Mouse (Mus musculus) heart, embryonic 15.5 days (tissue): Measurements from ENCODE around the gene Mrpl21. TPM values are rescaled to one million over a fixed set of nuclear protein-coding genes. Genes with fewer than 3 reads are reported as not detected.

Experiments used
- ATAC-seq: fragments of 200-750 bp; cut with Nextera tagmentation; replicated peaks from 2 replicates; pipeline ENCODE4 v1.8.0; 2017; ENCODE audit warnings: low read depth, moderate TSS enrichment; ENCODE audit not compliant: insufficient number of reproducible peaks, insufficient read depth, low FRiP score
- H3K27ac ChIP-seq: fragments of 300-500 bp; sonication (generic); 2 replicates; pipeline ENCODE4 v1.5.1; 2015; ENCODE audit warnings: mild to moderate bottlenecking, inconsistent platforms
- H3K27me3 ChIP-seq: fragments of 300-500 bp; sonication (generic); 2 replicates; pipeline ENCODE4 v1.6.1; 2015; ENCODE audit warnings: inconsistent platforms
- H3K36me3 ChIP-seq: fragments of 300-500 bp; sonication (generic); 2 replicates; pipeline ENCODE4 v1.6.1; 2015; ENCODE audit warnings: mild to moderate bottlenecking, inconsistent platforms
- H3K4me1 ChIP-seq: fragments of 300-500 bp; sonication (generic); replicated peaks from 2 replicates; pipeline ENCODE4 v1.6.1; 2015; ENCODE audit warnings: inconsistent platforms
- H3K4me2 ChIP-seq: fragments of 300-500 bp; sonication (generic); 2 replicates; pipeline ENCODE4 v1.6.1; 2015; ENCODE audit warnings: inconsistent platforms, mild to moderate bottlenecking, moderate library complexity
- H3K4me3 ChIP-seq: fragments of 300-500 bp; sonication (generic); 2 replicates; pipeline ENCODE4 v1.5.1; 2015; ENCODE audit warnings: mild to moderate bottlenecking, inconsistent platforms
- H3K9ac ChIP-seq: fragments of 300-500 bp; sonication (generic); 2 replicates; pipeline ENCODE4 v1.6.1; 2015; ENCODE audit warnings: mild to moderate bottlenecking, inconsistent platforms
- H3K9me3 ChIP-seq: fragments of 300-500 bp; sonication (generic); replicated peaks from 2 replicates; pipeline ENCODE4 v1.6.1; 2016; ENCODE audit warnings: inconsistent platforms
- WGBS: fragments of 180-500 bp; shearing (Covaris S2); methylation state at CpG from one replicate; pipeline ENCODE4 v1.1.7; 2015; ENCODE audit warnings: mixed read lengths; 5-methylcytosine and 5-hydroxymethylcytosine counted together
- polyA plus RNA-seq: library from polyadenylated mRNA; unstranded; fragments of >200 nt; fragmentation: Nextera tagmentation; extraction: Ambion mirVana; gene quantifications from 2 replicates; pipeline ENCODE4 v1.2.1, GENCODE M21; 2015

Mrpl21 gene
- polyA plus RNA-seq, result 83.5 and 94.8 TPM in 2 replicates

GRCm38 (mm10) chr19:3282572-3283467 lies at the start of gene Mrpl21, which contains the start of gene Ighmbp2:
TSS of gene Mrpl21 (plus strand) at chr19:3282901.
TSS of gene Ighmbp2 (minus strand) at chr19:3283017.
- Histone ChIP-seq H3K9ac (peak within 1 kb of the TSS; percentile 77), H3K27ac (peak within 1 kb of the TSS; percentile 59), H3K4me3 (peak within 1 kb of the TSS; percentile 77), H3K9me3 (no peaks in the 10 kb centered on the region), H3K36me3 (peaks cover 28% of the 10 kb centered on the region), H3K4me2 (peak within 1 kb of the TSS; percentile 76), H3K27me3 (no peaks in the 10 kb centered on the region), H3K4me1 (peaks cover 10% of the 10 kb centered on the region)
- WGBS, result under 1% methylated on average over 49 of the region's 49 CpGs
- ATAC-seq, result peak; percentile 87

- no peak overlapping the region for H3K4me2 ChIP-seq
- 87% methylated on average over 8 of the region's 8 CpGs for WGBS
- H3K9me3 ChIP-seq, result no peaks in the 10 kb centered on the region
- peaks cover 20% of the 10 kb centered on the region for H3K36me3 ChIP-seq
- no peak overlapping the region for H3K27ac ChIP-seq
- H3K4me1 ChIP-seq, result no peaks in the 10 kb centered on the region
- H3K4me3 ChIP-seq, result no peak overlapping the region
- ATAC-seq, result no peak
- no peaks in the 10 kb centered on the region for H3K27me3 ChIP-seq
- no peak overlapping the region for H3K9ac ChIP-seq
Measured at GRCm38 (mm10) chr19:3260016-3260415, 22.7 kb upstream of the Mrpl21 start.

DNA sequence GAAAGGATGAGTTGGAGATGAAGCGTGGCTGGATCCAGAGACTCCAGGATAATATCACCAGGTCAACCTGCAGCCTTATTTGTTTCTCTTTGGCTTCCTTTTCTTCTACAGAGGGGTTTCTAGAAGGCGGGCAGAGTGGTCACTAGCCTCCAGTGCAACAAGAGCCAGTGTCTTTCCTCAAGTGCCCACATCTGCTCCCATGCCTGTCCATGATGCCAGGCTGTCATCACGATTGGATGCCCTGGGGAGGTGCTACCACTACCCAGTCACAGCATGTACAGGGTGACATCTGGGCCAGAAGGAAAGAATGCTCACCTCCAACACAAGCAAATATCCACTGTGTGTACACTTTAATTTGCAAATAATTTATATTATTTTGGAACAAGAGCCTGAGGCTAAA lies 22.1 kb upstream of the Mrpl21 start:
- no peak overlapping the region for H3K9ac ChIP-seq
- H3K36me3 ChIP-seq, result peaks cover 25% of the 10 kb centered on the region
- H3K4me1 ChIP-seq, result no peaks in the 10 kb centered on the region
- H3K9me3 ChIP-seq, result no peaks in the 10 kb centered on the region
- no peak overlapping the region for H3K27ac ChIP-seq
- no peak overlapping the region for H3K4me2 ChIP-seq
- WGBS, result 84% methylated on average over 3 of the region's 3 CpGs
- H3K27me3 ChIP-seq, result no peaks in the 10 kb centered on the region
- no peak for ATAC-seq
- no peak overlapping the region for H3K4me3 ChIP-seq

GRCm38 (mm10) chr19:3261336-3261735 lies 21.4 kb upstream of the Mrpl21 start:
- Histone ChIP-seq H3K4me3 (no peak overlapping the region), H3K9me3 (no peaks in the 10 kb centered on the region), H3K4me2 (no peak overlapping the region), H3K27ac (no peak overlapping the region), H3K9ac (no peak overlapping the region), H3K27me3 (no peaks in the 10 kb centered on the region), H3K36me3 (peaks cover 33% of the 10 kb centered on the region), H3K4me1 (no peaks in the 10 kb centered on the region)
- ATAC-seq, result 0 out of 2 replicates have a peak, but pooled peaks have one; percentile 32
- 86% methylated on average over 7 of the region's 7 CpGs for WGBS

DNA sequence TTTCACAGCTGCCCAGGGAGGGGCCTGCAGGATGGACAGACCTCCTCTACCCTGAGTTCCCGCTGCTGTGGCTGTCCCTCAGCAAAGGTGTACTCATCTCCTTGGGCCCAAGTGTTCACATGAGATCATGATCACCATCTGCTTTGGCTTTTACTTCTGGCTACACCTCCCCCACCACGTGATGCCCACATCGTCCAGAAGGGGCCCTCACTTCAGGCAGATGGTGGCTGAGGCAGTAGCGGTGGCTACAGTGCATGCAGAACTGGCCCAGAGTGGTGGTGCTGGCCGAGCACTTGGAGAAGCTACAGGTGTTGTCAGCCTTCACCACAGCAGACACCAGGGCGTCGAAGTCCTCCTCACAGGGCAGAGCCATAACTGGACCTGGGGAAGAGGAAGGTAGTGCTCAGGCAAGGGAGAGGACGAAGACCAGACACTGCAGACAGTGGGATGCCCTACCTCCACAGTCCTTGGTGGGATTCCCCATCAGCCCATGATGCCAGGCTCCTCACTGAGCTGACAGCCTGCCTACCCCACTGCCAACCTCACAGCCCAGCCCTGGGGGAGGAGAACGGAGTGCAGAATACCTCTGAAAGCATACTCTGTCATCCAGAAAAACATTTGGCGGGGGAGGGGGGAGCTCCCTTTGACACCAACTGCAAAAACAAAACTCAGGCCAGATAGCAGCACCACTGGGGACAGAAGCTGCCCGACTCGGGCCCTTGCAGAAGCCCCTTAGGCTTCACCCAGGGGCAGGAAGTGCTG lies 20.8 kb upstream of the Mrpl21 start:
- Histone ChIP-seq H3K27me3 (no peaks in the 10 kb centered on the region), H3K9ac (no peak overlapping the region), H3K4me2 (no peak overlapping the region), H3K9me3 (no peaks in the 10 kb centered on the region), H3K36me3 (peaks cover 38% of the 10 kb centered on the region), H3K4me1 (no peaks in the 10 kb centered on the region), H3K27ac (no peak overlapping the region), H3K4me3 (no peak overlapping the region)
- 81% methylated on average over 12 of the region's 12 CpGs for WGBS
- no peak for ATAC-seq

DNA sequence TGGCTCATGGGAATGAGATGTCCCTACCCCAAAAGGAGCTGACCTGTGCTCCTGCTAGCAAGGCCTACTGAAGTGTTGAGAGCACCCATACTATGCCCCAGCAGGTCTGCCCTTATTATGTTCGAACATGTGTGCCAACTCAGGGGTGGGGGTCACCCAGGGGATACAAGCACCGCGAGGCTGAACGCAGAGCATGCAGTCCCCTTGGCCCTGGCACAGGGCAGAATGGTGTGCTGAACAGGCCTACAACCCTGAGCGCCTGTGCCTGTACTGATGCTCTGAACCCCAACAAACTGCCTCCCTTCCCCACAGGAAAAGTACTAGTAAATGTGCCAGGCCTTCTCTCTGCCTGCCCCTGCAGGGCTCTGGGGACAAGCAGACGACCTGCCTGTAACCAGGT lies 18.4 kb upstream of the Mrpl21 start:
- Histone ChIP-seq H3K4me2 (no peak overlapping the region), H3K4me3 (no peak overlapping the region), H3K4me1 (no peaks in the 10 kb centered on the region), H3K9ac (no peak overlapping the region), H3K36me3 (peaks cover 58% of the 10 kb centered on the region), H3K9me3 (no peaks in the 10 kb centered on the region), H3K27me3 (no peaks in the 10 kb centered on the region), H3K27ac (no peak overlapping the region)
- no peak for ATAC-seq
- WGBS, result 94% methylated on average over 6 of the region's 6 CpGs

DNA sequence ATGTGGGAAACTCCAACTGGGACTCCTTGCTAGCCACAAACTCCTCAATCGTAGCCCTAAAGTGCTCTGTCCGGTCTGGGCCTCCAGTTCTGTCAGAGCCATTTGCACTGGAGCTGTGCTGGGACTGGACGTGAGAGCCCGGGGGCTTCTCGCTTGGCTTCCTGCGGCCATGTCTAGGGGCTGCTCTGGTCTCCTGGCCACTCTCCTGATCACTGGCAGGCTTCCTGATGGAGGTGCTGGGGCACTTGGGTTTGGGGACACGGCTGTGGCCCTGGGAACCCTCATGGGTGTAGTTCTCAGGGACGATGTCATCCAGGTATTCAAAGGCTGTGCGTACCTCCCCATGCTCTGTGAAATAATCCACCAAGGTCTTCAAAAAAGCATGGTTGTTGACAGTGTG lies 17.5 kb upstream of the Mrpl21 start:
- H3K36me3 ChIP-seq, result peaks cover 56% of the 10 kb centered on the region
- no peak overlapping the region for H3K4me2 ChIP-seq
- H3K4me3 ChIP-seq, result no peak overlapping the region
- no peaks in the 10 kb centered on the region for H3K4me1 ChIP-seq
- 87% methylated on average over 9 of the region's 9 CpGs for WGBS
- H3K27me3 ChIP-seq, result no peaks in the 10 kb centered on the region
- H3K27ac ChIP-seq, result no peak overlapping the region
- H3K9me3 ChIP-seq, result no peaks in the 10 kb centered on the region
- no peak for ATAC-seq
- no peak overlapping the region for H3K9ac ChIP-seq

GRCm38 (mm10) chr19:3266136-3266535 lies 16.6 kb upstream of the Mrpl21 start:
- no peaks in the 10 kb centered on the region for H3K4me1 ChIP-seq
- peaks cover 58% of the 10 kb centered on the region for H3K36me3 ChIP-seq
- ATAC-seq, result no peak
- 72% methylated on average over 5 of the region's 5 CpGs for WGBS
- no peak overlapping the region for H3K4me3 ChIP-seq
- no peaks in the 10 kb centered on the region for H3K9me3 ChIP-seq
- no peak overlapping the region for H3K27ac ChIP-seq
- no peaks in the 10 kb centered on the region for H3K27me3 ChIP-seq
- H3K4me2 ChIP-seq, result no peak overlapping the region
- H3K9ac ChIP-seq, result no peak overlapping the region

GRCm38 (mm10) chr19:3266676-3267075 lies 16.0 kb upstream of the Mrpl21 start:
- H3K9me3 ChIP-seq, result no peaks in the 10 kb centered on the region
- no peak overlapping the region for H3K4me2 ChIP-seq
- H3K9ac ChIP-seq, result no peak overlapping the region
- H3K36me3 ChIP-seq, result peaks cover 64% of the 10 kb centered on the region
- H3K27me3 ChIP-seq, result no peaks in the 10 kb centered on the region
- no peak overlapping the region for H3K27ac ChIP-seq
- 91% methylated on average over 4 of the region's 4 CpGs for WGBS
- ATAC-seq, result no peak
- H3K4me3 ChIP-seq, result no peak overlapping the region
- H3K4me1 ChIP-seq, result no peaks in the 10 kb centered on the region

- no peaks in the 10 kb centered on the region for H3K27me3 ChIP-seq
- no peak overlapping the region for H3K4me2 ChIP-seq
- H3K36me3 ChIP-seq, result peaks cover 68% of the 10 kb centered on the region
- H3K27ac ChIP-seq, result no peak overlapping the region
- no peak overlapping the region for H3K4me3 ChIP-seq
- no peaks in the 10 kb centered on the region for H3K9me3 ChIP-seq
- no peak for ATAC-seq
- no peak overlapping the region for H3K9ac ChIP-seq
- no peaks in the 10 kb centered on the region for H3K4me1 ChIP-seq
- 79% methylated on average over 4 of the region's 4 CpGs for WGBS
Measured at GRCm38 (mm10) chr19:3267340-3267739, 15.4 kb upstream of the Mrpl21 start.

DNA sequence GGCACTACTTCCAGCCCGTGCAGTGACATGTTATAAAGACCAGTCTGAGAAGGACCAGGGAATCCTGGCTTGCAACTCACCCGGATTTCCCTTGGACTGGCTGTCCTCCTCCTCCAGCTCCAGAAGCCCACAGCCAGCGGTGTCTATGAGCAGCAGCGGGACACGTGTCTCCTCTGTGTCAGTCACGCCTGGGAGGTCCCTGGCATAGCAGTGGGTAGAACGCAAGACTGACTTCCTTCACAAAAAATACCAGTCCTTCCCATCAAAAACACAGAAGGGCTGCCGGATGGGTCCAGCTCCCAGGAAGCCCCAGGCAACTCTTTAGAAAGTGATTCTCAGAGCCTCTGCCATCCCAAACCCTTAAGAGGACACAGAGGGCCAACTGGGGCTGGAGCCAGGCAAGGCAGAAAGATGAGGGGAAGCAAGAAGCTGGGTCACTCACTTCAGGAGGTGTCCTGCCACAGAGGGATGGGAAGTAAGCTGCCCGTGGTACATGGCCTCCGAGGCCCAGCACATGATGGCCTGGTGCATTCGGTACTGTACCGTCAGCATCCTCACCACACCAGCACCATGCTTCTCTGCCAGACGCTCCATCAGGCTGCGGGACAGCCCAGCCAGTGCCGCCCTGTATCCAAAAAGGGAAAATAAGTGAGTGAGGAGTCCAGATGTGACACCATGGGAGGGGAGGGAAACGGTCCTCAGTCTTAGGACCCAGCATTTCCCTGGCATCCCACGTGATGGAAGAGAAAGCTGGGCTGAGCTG lies 14.3 kb upstream of the Mrpl21 start:
- Histone ChIP-seq H3K27ac (no peak overlapping the region), H3K4me1 (no peaks in the 10 kb centered on the region), H3K4me3 (no peak overlapping the region), H3K36me3 (peaks cover 78% of the 10 kb centered on the region), H3K4me2 (no peak overlapping the region), H3K9me3 (no peaks in the 10 kb centered on the region), H3K9ac (no peak overlapping the region), H3K27me3 (no peaks in the 10 kb centered on the region)
- 91% methylated on average over 17 of the region's 17 CpGs for WGBS
- no peak for ATAC-seq
